Mouse (Mus musculus): Measurements from ENCODE around the gene Sept5. TPM values are rescaled to one million over a fixed set of nuclear protein-coding genes. Genes with fewer than 3 reads are reported as not detected.

Gene Sept5
- polyA plus RNA-seq, 1 experiment from 2014 or later, result 26.8 TPM

- no peak overlapping the region for H3K4me3 ChIP-seq (replicated peaks; ENCODE audit: low read length)
- 62% methylated on average over 3 of the region's 3 CpGs for WGBS
- no peak for ATAC-seq (ENCODE audit: insufficient read depth, low FRiP score)
Measured at GRCm38 (mm10) chr16:18636804-18637203, 7.0 kb upstream of the Sept5 start.

DNA sequence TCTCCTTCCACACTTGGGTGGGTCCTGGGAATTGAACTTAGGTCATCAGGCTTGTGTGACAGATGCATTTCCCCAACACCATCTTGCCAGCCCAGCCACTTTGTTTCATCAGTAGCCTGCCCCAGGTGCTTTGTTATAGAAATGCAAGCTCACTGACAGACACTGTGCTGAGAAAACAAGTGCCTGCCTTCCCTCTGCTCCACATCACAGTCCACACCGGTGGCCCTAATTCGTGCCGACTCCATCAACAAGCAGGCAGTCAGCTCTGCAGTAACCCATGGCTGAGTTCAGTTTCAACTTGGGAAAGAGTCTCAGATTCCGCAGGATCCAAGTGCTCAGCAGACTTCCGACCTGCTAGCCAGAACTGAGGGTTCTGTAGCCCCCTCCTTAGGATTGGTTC lies 6.6 kb upstream of the Sept5 start:
- Histone ChIP-seq H3K9me3 (replicated peaks; ENCODE audit: control insufficient read depth, low read length) (no peaks in the 10 kb centered on the region), H3K4me2 (ENCODE audit: low read depth, low read length) (no peak overlapping the region), H3K4me3 (replicated peaks; ENCODE audit: low read length) (no peak overlapping the region), H3K4me1 (ENCODE audit: control insufficient read depth, insufficient read depth, low read length) (no peaks in the 10 kb centered on the region), H3K27me3 (ENCODE audit: control insufficient read depth, insufficient read depth, low read length) (0 out of 2 replicates have a peak, but pooled peaks cover 3% of the 10 kb centered on the region), H3K27ac (ENCODE audit: low read length) (no peak overlapping the region), H3K36me3 (ENCODE audit: control insufficient read depth, insufficient read depth, low read length) (no peaks in the 10 kb centered on the region), H3K9ac (ENCODE audit: low read length) (no peak overlapping the region)
- ATAC-seq (ENCODE audit: insufficient read depth, low FRiP score), result no peak
- whole genome bisulfite sequencing, result 81% methylated on average over 5 of the region's 5 CpGs

More at GRCm38 (mm10) chr16:18636804-18637203, 7.0 kb upstream of the Sept5 start:
- no peaks in the 10 kb centered on the region for H3K27me3 ChIP-seq (ENCODE audit: control insufficient read depth, insufficient read depth, low read length)
- no peak overlapping the region for H3K4me2 ChIP-seq (ENCODE audit: low read depth, low read length)
- no peak overlapping the region for H3K9ac ChIP-seq (ENCODE audit: low read length)
- H3K4me1 ChIP-seq (ENCODE audit: control insufficient read depth, insufficient read depth, low read length), result no peaks in the 10 kb centered on the region
- no peaks in the 10 kb centered on the region for H3K9me3 ChIP-seq (replicated peaks; ENCODE audit: control insufficient read depth, low read length)
- H3K36me3 ChIP-seq (ENCODE audit: control insufficient read depth, insufficient read depth, low read length), result no peaks in the 10 kb centered on the region
- no peak overlapping the region for H3K27ac ChIP-seq (ENCODE audit: low read length)

DNA sequence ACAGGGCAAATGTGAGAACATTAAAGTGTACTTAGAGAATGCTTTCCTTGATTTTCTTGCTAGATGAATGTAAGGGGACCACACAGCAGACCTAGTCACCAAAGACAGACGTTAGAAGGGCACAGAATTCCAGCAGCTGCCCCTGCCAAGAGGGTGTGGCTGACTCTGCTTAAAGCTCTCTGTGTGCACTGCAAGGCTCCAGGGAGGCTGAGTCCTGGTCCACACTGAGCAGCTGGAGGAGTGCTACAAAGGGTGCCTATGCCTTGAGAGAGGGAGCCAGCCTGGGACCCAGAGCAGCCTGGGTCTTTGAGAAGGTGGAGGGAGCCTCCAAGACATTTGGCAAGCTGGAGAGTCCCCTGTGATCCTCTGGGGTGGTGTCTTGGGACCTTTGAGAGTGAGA lies 3.6 kb upstream of the Sept5 start:
- no peak for ATAC-seq (ENCODE audit: insufficient read depth, low FRiP score)
- H3K27ac ChIP-seq (ENCODE audit: low read length), result no peak overlapping the region
- H3K4me2 ChIP-seq (ENCODE audit: low read depth, low read length), result no peak overlapping the region
- 21% methylated on average over 1 of the region's 1 CpGs for WGBS
- H3K9me3 ChIP-seq (replicated peaks; ENCODE audit: control insufficient read depth, low read length), result no peaks in the 10 kb centered on the region
- no peak overlapping the region for H3K9ac ChIP-seq (ENCODE audit: low read length)
- H3K27me3 ChIP-seq (ENCODE audit: control insufficient read depth, insufficient read depth, low read length), result 0 out of 2 replicates have a peak, but pooled peaks cover 3% of the 10 kb centered on the region
- no peaks in the 10 kb centered on the region for H3K36me3 ChIP-seq (ENCODE audit: control insufficient read depth, insufficient read depth, low read length)
- peaks cover 5% of the 10 kb centered on the region for H3K4me1 ChIP-seq (ENCODE audit: control insufficient read depth, insufficient read depth, low read length)
- no peak overlapping the region for H3K4me3 ChIP-seq (replicated peaks; ENCODE audit: low read length)

GRCm38 (mm10) chr16:18632816-18633215 lies 3.1 kb upstream of the Sept5 start:
- WGBS, result 55% methylated on average over 2 of the region's 2 CpGs
- Histone ChIP-seq H3K4me1 (ENCODE audit: control insufficient read depth, insufficient read depth, low read length) (peaks cover 5% of the 10 kb centered on the region), H3K9ac (ENCODE audit: low read length) (no peak overlapping the region), H3K4me2 (ENCODE audit: low read depth, low read length) (no peak overlapping the region), H3K9me3 (replicated peaks; ENCODE audit: control insufficient read depth, low read length) (no peaks in the 10 kb centered on the region), H3K27ac (ENCODE audit: low read length) (no peak overlapping the region), H3K36me3 (ENCODE audit: control insufficient read depth, insufficient read depth, low read length) (no peaks in the 10 kb centered on the region), H3K27me3 (ENCODE audit: control insufficient read depth, insufficient read depth, low read length) (0 out of 2 replicates have a peak, but pooled peaks cover 3% of the 10 kb centered on the region), H3K4me3 (replicated peaks; ENCODE audit: low read length) (no peak overlapping the region)
- no peak for ATAC-seq (ENCODE audit: insufficient read depth, low FRiP score)

- peaks cover 5% of the 10 kb centered on the region for H3K4me1 ChIP-seq (ENCODE audit: control insufficient read depth, insufficient read depth, low read length)
- H3K27me3 ChIP-seq (ENCODE audit: control insufficient read depth, insufficient read depth, low read length), result 0 out of 2 replicates have a peak, but pooled peaks cover 3% of the 10 kb centered on the region
- H3K4me2 ChIP-seq (ENCODE audit: low read depth, low read length), result no peak overlapping the region
- WGBS, result 45% methylated on average over 3 of the region's 3 CpGs
- no peak overlapping the region for H3K27ac ChIP-seq (ENCODE audit: low read length)
- no peaks in the 10 kb centered on the region for H3K9me3 ChIP-seq (replicated peaks; ENCODE audit: control insufficient read depth, low read length)
- no peaks in the 10 kb centered on the region for H3K36me3 ChIP-seq (ENCODE audit: control insufficient read depth, insufficient read depth, low read length)
- no peak overlapping the region for H3K9ac ChIP-seq (ENCODE audit: low read length)
- ATAC-seq (ENCODE audit: insufficient read depth, low FRiP score), result no peak
- H3K4me3 ChIP-seq (replicated peaks; ENCODE audit: low read length), result no peak overlapping the region
Measured at GRCm38 (mm10) chr16:18632059-18632458, 2.3 kb upstream of the Sept5 start.

DNA sequence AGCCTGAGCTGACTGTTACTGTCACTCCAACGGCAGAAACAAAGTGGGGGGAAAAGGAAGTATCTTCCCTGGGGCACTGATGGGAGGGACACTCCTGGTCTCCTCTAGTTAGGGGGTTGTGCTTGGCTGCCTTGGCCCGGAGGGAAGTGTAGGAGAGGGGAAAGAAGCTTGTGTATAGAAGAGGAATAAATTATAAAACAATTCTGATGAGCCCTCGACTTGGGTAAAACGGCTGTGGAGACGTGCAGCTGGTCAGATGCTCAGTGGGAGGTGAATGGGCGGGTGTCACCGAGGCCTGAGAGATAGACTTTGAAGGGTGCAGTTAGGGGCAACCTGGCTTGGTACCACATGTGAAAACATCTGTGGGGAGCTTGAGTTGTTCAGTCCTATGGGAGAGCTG lies 1.4 kb upstream of the Sept5 start:
- no peak overlapping the region for H3K4me3 ChIP-seq (replicated peaks; ENCODE audit: low read length)
- H3K9me3 ChIP-seq (replicated peaks; ENCODE audit: control insufficient read depth, low read length), result no peaks in the 10 kb centered on the region
- peaks cover 3% of the 10 kb centered on the region; the same call in 1 of the 2 replicates for H3K27me3 ChIP-seq (ENCODE audit: control insufficient read depth, insufficient read depth, low read length)
- no peaks in the 10 kb centered on the region for H3K36me3 ChIP-seq (ENCODE audit: control insufficient read depth, insufficient read depth, low read length)
- H3K4me2 ChIP-seq (ENCODE audit: low read depth, low read length), result no peak overlapping the region
- no peak overlapping the region for H3K9ac ChIP-seq (ENCODE audit: low read length)
- no peak for ATAC-seq (ENCODE audit: insufficient read depth, low FRiP score)
- no peak overlapping the region for H3K27ac ChIP-seq (ENCODE audit: low read length)
- peaks cover 8% of the 10 kb centered on the region for H3K4me1 ChIP-seq (ENCODE audit: control insufficient read depth, insufficient read depth, low read length)
- 56% methylated on average over 7 of the region's 7 CpGs for WGBS

DNA sequence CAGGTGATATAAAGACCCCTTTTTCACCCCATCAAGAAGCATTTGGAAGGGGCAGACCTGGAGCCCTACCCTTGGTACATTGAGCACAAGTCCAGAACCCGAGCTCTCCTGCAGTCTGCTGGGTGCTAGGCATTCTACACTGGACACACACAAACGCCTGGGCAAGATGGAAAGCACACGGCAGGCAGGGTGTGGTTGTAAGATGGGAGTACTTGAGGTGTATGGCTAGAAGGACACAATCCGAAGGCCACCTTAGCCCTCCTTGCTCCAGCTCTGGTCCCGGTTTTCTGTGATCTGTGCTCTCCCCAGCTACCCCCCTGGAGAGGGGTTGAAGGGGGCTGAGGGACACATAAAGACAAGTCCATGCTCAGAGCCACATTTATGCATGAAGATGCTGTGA lies 537 bp upstream of the Sept5 start:
- Histone ChIP-seq H3K27me3 (ENCODE audit: control insufficient read depth, insufficient read depth, low read length) (peaks cover 11% of the 10 kb centered on the region), H3K9me3 (replicated peaks; ENCODE audit: control insufficient read depth, low read length) (no peaks in the 10 kb centered on the region), H3K36me3 (ENCODE audit: control insufficient read depth, insufficient read depth, low read length) (no peaks in the 10 kb centered on the region), H3K4me3 (replicated peaks; ENCODE audit: low read length) (peak overlapping the region; percentile 85), H3K4me2 (ENCODE audit: low read depth, low read length) (peak overlapping the region; percentile 95), H3K4me1 (ENCODE audit: control insufficient read depth, insufficient read depth, low read length) (peaks cover 8% of the 10 kb centered on the region), H3K27ac (ENCODE audit: low read length) (peak overlapping the region; percentile 21; the same call in 1 of the 2 replicates), H3K9ac (ENCODE audit: low read length) (peak overlapping the region; percentile 89)
- WGBS, result 47% methylated on average over 5 of the region's 5 CpGs
- ATAC-seq (ENCODE audit: insufficient read depth, low FRiP score), result no peak

DNA sequence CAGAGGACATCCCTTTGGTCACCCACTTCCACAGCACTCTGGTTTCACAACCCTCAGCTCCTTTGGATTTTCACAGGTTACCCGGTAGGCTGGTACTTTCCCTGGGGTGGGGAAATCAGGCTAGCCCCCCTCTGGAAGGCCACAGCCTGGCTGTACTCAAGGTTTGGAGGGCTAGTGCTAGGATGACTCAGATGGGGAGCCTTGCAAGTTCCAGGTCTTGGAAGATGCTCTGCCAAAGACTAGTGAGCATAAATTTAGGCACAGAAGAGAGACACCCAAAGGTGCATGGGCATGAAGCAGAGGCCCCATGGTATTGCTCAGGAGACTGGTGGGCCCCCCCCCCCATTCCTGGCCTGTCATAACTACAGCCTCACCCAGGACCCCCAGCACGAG lies 810 bp downstream of the Sept5 start:
- Histone ChIP-seq H3K9me3 (replicated peaks; ENCODE audit: control insufficient read depth, low read length) (no peaks in the 10 kb centered on the region), H3K4me3 (replicated peaks; ENCODE audit: low read length) (peak overlapping the region; percentile 85), H3K9ac (ENCODE audit: low read length) (peak overlapping the region; percentile 89), H3K36me3 (ENCODE audit: control insufficient read depth, insufficient read depth, low read length) (no peaks in the 10 kb centered on the region), H3K4me2 (ENCODE audit: low read depth, low read length) (peak overlapping the region; percentile 95), H3K27me3 (ENCODE audit: control insufficient read depth, insufficient read depth, low read length) (peaks cover 24% of the 10 kb centered on the region), H3K27ac (ENCODE audit: low read length) (peak overlapping the region; percentile 32), H3K4me1 (ENCODE audit: control insufficient read depth, insufficient read depth, low read length) (peaks cover 8% of the 10 kb centered on the region)
- no peak for ATAC-seq (ENCODE audit: insufficient read depth, low FRiP score)
- WGBS, result 33% methylated on average over 2 of the region's 2 CpGs

DNA sequence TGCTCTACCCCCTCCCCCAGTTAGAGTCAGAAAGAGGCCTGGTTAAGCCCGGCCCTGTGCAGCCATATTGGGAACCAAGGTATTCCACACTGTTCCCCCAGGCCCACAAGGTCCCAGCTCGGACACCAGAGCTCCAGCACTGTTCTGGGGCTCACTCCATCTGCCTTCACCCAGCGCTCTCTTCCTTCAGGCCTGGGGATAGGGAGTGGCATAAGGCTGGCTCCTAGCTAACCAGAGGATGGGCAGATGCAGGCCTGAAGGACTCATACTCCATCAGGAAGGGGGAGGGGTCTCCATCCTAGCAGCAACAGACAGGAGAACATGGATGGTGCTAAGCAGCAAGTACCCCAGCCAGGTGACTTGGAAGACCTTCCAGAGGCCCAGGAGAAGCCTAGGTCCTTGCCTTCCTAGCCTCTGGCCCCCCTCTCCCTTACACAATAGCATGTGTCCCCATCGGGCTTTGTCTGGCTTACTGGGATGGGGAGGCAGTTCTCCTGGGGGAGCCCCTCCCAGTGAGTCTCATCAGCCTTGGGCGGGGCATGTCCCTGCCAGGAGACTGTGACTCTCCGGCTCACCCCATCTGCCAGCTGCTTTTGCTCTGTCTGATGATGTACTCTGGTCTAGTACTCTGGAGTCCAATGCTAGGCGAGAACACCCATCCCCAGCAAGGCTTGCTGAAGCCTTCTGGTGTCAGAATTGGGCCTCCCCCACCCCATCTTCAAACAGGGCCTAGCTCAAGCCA lies 1.4 kb downstream of the Sept5 start:
- no peak for ATAC-seq (ENCODE audit: insufficient read depth, low FRiP score)
- Histone ChIP-seq H3K27me3 (ENCODE audit: control insufficient read depth, insufficient read depth, low read length) (peaks cover 30% of the 10 kb centered on the region), H3K36me3 (ENCODE audit: control insufficient read depth, insufficient read depth, low read length) (no peaks in the 10 kb centered on the region), H3K9me3 (replicated peaks; ENCODE audit: control insufficient read depth, low read length) (no peaks in the 10 kb centered on the region), H3K9ac (ENCODE audit: low read length) (peak overlapping the region; percentile 89), H3K4me3 (replicated peaks; ENCODE audit: low read length) (peak overlapping the region; percentile 85), H3K4me1 (ENCODE audit: control insufficient read depth, insufficient read depth, low read length) (peaks cover 8% of the 10 kb centered on the region), H3K4me2 (ENCODE audit: low read depth, low read length) (peak overlapping the region; percentile 95), H3K27ac (ENCODE audit: low read length) (peak overlapping the region; percentile 32; the same call in 1 of the 2 replicates)
- 66% methylated on average over 7 of the region's 7 CpGs for WGBS

All from stomach, embryonic 16.5 days (tissue).